7 mouse cellular contexts compared by ENCODE assay signal in the genomic region with DNA sequence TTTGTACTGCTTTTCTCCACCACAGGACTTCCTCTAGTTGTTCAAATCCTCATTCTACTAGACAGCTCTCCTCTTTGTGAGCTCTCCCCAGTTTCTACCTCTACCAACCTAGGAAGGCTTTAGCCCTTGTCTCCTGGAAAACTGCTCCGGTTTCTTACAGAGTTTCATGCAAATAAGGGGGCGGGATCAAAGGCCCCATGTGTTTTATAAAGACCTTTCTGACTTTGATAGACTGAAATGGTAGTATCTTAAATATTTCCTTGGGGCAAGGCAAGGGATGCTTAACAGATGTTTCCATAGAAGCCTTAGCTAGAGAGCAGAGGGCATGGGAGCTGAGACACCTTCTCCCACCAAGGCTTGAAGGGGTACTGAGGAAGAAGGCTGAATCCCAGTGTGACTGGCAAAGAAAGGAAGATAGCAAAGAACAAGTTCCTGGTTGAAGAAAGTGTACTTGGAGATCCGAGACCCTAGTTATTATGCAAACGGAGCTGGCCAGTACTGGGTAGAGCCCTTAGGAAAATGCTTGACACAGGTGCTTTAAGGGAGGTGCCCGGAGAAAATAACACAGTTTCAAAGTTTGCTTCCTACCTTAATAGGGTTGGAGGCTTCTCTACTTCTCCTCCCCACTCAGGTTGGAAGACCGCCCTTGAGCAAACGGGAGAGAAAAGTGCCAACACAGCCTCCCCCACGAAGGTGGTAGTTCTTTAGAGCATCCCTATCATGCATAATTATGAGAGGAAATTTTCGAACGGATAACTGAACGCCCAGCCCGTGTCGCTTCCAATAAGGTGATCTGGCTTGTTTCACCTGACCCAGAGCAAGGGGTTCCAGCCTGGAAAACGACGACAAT. TPM values are rescaled to one million over a fixed set of nuclear protein-coding genes. Genes with fewer than 3 reads are reported as not detected.
DNase-seq lines count a peak whose midpoint lies in the region; ATAC-seq and TF ChIP-seq lines count a peak whose summit lies in the region.

TSS of gene Pik3c2b (plus strand) at position 657 of the 850 bp plus-strand sequence.

- H3K27ac ChIP-seq in lung, postnatal 0 days (ENCODE audit: low read length): peak within 1 kb of the TSS; percentile 80
- peak within 1 kb of the TSS; percentile 97 for H3K27ac ChIP-seq in cortical plate, adult 2 months (ENCODE audit: insufficient read depth, low read length)
- H3K27ac ChIP-seq in heart, embryonic 14.5 days (replicated peaks in 1 of 2; ENCODE audit: control insufficient read depth in 1 of 2, insufficient read depth in 1 of 2, low read depth in 2 of 2, low read length in 2 of 2): peak within 1 kb of the TSS; percentile 82 to 92
- H3K27ac ChIP-seq in olfactory bulb, adult 2 months (ENCODE audit: insufficient read depth, low read depth, low read length): peak within 1 kb of the TSS; percentile 85

- H3K36me3 ChIP-seq in lung, postnatal 0 days (ENCODE audit: insufficient read depth, low read length): no peaks in the 10 kb centered on the region
- no peaks in the 10 kb centered on the region for H3K36me3 ChIP-seq in heart, embryonic 14.5 days (ENCODE audit: control insufficient read depth, insufficient read depth, low read length)

- H3K4me3 ChIP-seq in lung, postnatal 0 days (ENCODE audit: low read depth, low read length): peak within 1 kb of the TSS; percentile 75
- H3K4me3 ChIP-seq in cortical plate, adult 2 months (ENCODE audit: insufficient read depth, low read length): peak within 1 kb of the TSS; percentile 67
- peak within 1 kb of the TSS; percentile 74 to 88 for H3K4me3 ChIP-seq in heart, embryonic 14.5 days (ENCODE audit: control insufficient read depth in 1 of 2, insufficient read depth in 1 of 2, low read depth in 1 of 2, low read length in 2 of 2)
- peak within 1 kb of the TSS; percentile 91 for H3K4me3 ChIP-seq in olfactory bulb, adult 2 months (ENCODE audit: insufficient read depth, low read depth, low read length)

- peaks cover 10% of the 10 kb centered on the region; the same call in 1 of the 2 replicates for H3K4me1 ChIP-seq in lung, postnatal 0 days (ENCODE audit: insufficient read depth, low read depth, low read length)
- H3K4me1 ChIP-seq in cortical plate, adult 2 months (ENCODE audit: control insufficient read depth, insufficient read depth, low read length): peaks cover 4% of the 10 kb centered on the region
- peaks cover 11 to 23% of the 10 kb centered on the region in 2 experiments; a peak in 3 of 4 replicates for H3K4me1 ChIP-seq in heart, embryonic 14.5 days (ENCODE audit: control insufficient read depth in 2 of 2, insufficient read depth in 2 of 2, low read length in 2 of 2)
- H3K4me1 ChIP-seq in olfactory bulb, adult 2 months (ENCODE audit: control insufficient read depth, insufficient read depth, low read length): peaks cover 8% of the 10 kb centered on the region

- intact Hi-C loops in left cerebral cortex, postnatal 25 days (cut with DNase I): no loop called here

- no peak for TF ChIP-seq EP300 in lung, postnatal 0 days (IDR thresholded peaks at IDR 0.05)

- no peak for TF ChIP-seq CTCF in lung, postnatal 0 days (IDR thresholded peaks at IDR 0.05)
- TF ChIP-seq CTCF in cortical plate, adult 2 months (IDR thresholded peaks at IDR 0.05; ENCODE audit: extremely low read depth, insufficient read depth, low read length): no peak
- TF ChIP-seq CTCF in olfactory bulb, adult 2 months (IDR thresholded peaks at IDR 0.05; ENCODE audit: insufficient read depth, low read depth, low read length): no peak

- WGBS in lung, postnatal 0 days: 5% methylated on average over 15 of the region's 15 CpGs
- WGBS in heart, embryonic 14.5 days: 4% methylated on average over 15 of the region's 15 CpGs
- 4% methylated on average over 15 of the region's 15 CpGs for WGBS in olfactory bulb, adult 2 months

- peak within 1 kb of the TSS; percentile 99 for H3K4me2 ChIP-seq in lung, postnatal 0 days (replicated peaks; ENCODE audit: low read depth, low read length)
- peak within 1 kb of the TSS; percentile 77 for H3K4me2 ChIP-seq in heart, embryonic 14.5 days (ENCODE audit: low read length)

- peak; percentile 35 for DNase-seq in lung, postnatal 0 days (ENCODE audit: low spot score)
- no peak for DNase-seq in lung, postnatal 10 days
- DNase-seq in left cerebral cortex, postnatal 25 days (ENCODE audit: low spot score in 2 of 2): peak in 1 of 2 experiments; percentile 30
- DNase-seq in adrenal gland, postnatal 25 days: no peak

- H3K9ac ChIP-seq in lung, postnatal 0 days (replicated peaks; ENCODE audit: low read depth): peak within 1 kb of the TSS; percentile 64
- peak within 1 kb of the TSS; percentile 93 for H3K9ac ChIP-seq in heart, embryonic 14.5 days (ENCODE audit: low read length)

- 0 out of 2 replicates have a peak, but pooled peaks have one; percentile 15 for ATAC-seq in lung, postnatal 0 days
- ATAC-seq in heart, embryonic 14.5 days (ENCODE audit: insufficient number of reproducible peaks, insufficient read depth, low FRiP score, low read depth): 0 out of 2 replicates have a peak, but pooled peaks have one; percentile 5

- no peak for TF ChIP-seq POLR2A in cortical plate, adult 2 months (IDR thresholded peaks at IDR 0.05; ENCODE audit: extremely low read depth, insufficient read depth, low read length)
- no peak for TF ChIP-seq POLR2A in olfactory bulb, adult 2 months (IDR thresholded peaks at IDR 0.05; ENCODE audit: insufficient read depth, low read depth, low read length)

- H3K27me3 ChIP-seq in lung, postnatal 0 days (replicated peaks; ENCODE audit: insufficient read depth, low read length): no peaks in the 10 kb centered on the region
- H3K27me3 ChIP-seq in heart, embryonic 14.5 days (ENCODE audit: control insufficient read depth, insufficient read depth, low read length): no peaks in the 10 kb centered on the region

- H3K9me3 ChIP-seq in lung, postnatal 0 days (ENCODE audit: low read length): no peaks in the 10 kb centered on the region
- H3K9me3 ChIP-seq in heart, embryonic 14.5 days (ENCODE audit: control insufficient read depth, low read length): no peaks in the 10 kb centered on the region

RNA-seq across cellular contexts. Expression of gene Pik3c2b, which starts in this region (rescaled TPM):
- polyA plus RNA-seq in lung, postnatal 0 days (2015; fragmentation: Nextera tagmentation; extraction: Ambion mirVana): 4.3 and 4.6 TPM in 2 replicates
- 11.1 and 12.0 TPM in 2 replicates for polyA plus RNA-seq in cortical plate, adult 2 months (2012; rRNA removed)
- 11.4 and 12.8 TPM in 2 replicates for polyA plus RNA-seq in heart, embryonic 14.5 days (2014; fragmentation: Nextera tagmentation; extraction: Ambion mirVana)
- 10 to 100 TPM; 12.8 to 18.2 TPM for total RNA-seq in left cerebral cortex, postnatal 25 days (2021)
- 38.2 TPM in 1 of 2 replicates, not detected in the other for polyA plus RNA-seq in olfactory bulb, adult 2 months (2012; ENCODE audit: insufficient read depth, insufficient read length, low replicate concordance, missing spikeins)
- 7.9 and 8.3 TPM in 2 replicates for total RNA-seq in adrenal gland, postnatal 25 days (2021)
